Mouse (Mus musculus) lung, adult 2 months (tissue): Measurements from ENCODE around the gene Papola.

Experiments
- CTCF ChIP-seq: fragments of 200-500 bp; IDR thresholded peaks from 2 replicates; pipeline ENCODE4 v1.5.1; 2011; ENCODE audit warnings: mild to moderate bottlenecking, low read length, control low read depth; ENCODE audit not compliant: insufficient read depth
- POLR2A ChIP-seq: fragments of 200-500 bp; IDR thresholded peaks from 2 replicates; pipeline ENCODE4 v1.6.1; 2011; ENCODE audit warnings: low read depth, mild to moderate bottlenecking, control low read depth, low read length, borderline replicate concordance; ENCODE audit errors: extremely low read depth

DNA sequence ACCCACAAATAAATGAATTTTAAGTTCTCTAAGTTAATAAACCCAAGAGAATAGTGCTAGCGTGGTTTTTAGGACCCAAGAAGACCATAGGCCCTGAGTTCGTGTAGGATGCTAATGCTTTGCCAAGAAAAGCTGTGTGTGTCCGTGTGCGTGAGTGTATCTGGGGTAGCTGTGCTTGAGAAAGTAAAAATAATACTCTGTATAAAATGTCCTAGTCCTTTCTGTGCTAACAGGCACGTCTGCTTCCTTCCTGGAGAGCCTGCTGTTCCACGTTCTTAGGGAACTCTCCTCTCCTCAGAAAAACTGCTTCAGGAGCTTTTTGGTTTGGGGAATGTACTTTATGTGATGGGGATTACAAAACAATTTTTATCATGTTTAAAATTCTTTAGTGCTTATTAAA, 48.0 kb downstream of the Papola start:
- TF ChIP-seq CTCF (no peak), POLR2A (no peak)
